Mouse (Mus musculus) testis, postnatal 10 days (tissue): ENCODE results near the gene Thada.
A peak's percentile ranks its signal among the peaks of the same experiment; 100 is the strongest.

Source experiments
- DNase-seq: peaks from one replicate; pipeline ENCODE4 v3.0.0; 2021; ENCODE audit warnings: low spot score

The Thada gene

GRCm38 (mm10) chr17:84185581-84186450 lies 280.2 kb downstream of the Thada start:
- DNase-seq, result peak; percentile 84

GRCm38 (mm10) chr17:84185011-84185411 lies 281.0 kb downstream of the Thada start:
- DNase-seq, result peak; percentile 39

- peak; percentile 87 for DNase-seq
Measured at GRCm38 (mm10) chr17:84183291-84183781, 282.7 kb downstream of the Thada start.

- DNase-seq, result peak; percentile 60
Measured at GRCm38 (mm10) chr17:84182311-84183271, 283.4 kb downstream of the Thada start.

GRCm38 (mm10) chr17:84181502-84182310 lies 284.3 kb downstream of the Thada start:
- peak; percentile 67 for DNase-seq

GRCm38 (mm10) chr17:84180715-84181501 lies 285.1 kb downstream of the Thada start:
- peak; percentile 63 for DNase-seq

GRCm38 (mm10) chr17:84179973-84180365 lies 286.0 kb downstream of the Thada start:
- DNase-seq, result peak; percentile 50

- peak; percentile 45 for DNase-seq
Measured at GRCm38 (mm10) chr17:84179026-84179972, 286.7 kb downstream of the Thada start.

- DNase-seq, result peak; percentile 35
Measured at GRCm38 (mm10) chr17:84177481-84177880, 288.5 kb downstream of the Thada start.

GRCm38 (mm10) chr17:84176446-84176845 lies 289.6 kb downstream of the Thada start:
- DNase-seq, result no peak

- peak; percentile 37 for DNase-seq
Measured at GRCm38 (mm10) chr17:84175196-84175595, 290.8 kb downstream of the Thada start.

- DNase-seq, result peak; percentile 30
Measured at GRCm38 (mm10) chr17:84167377-84167776, 298.6 kb downstream of the Thada start.

GRCm38 (mm10) chr17:84166135-84166860 lies 299.7 kb downstream of the Thada start:
- peak; percentile 28 for DNase-seq

GRCm38 (mm10) chr17:84165735-84166134 lies 300.3 kb downstream of the Thada start:
- peak; percentile 35 for DNase-seq

GRCm38 (mm10) chr17:84164146-84164545 lies 301.9 kb downstream of the Thada start:
- peak; percentile 34 for DNase-seq

- DNase-seq, result peak; percentile 38
Measured at GRCm38 (mm10) chr17:84163066-84163785, 302.8 kb downstream of the Thada start.

- peak; percentile 45 for DNase-seq
Measured at GRCm38 (mm10) chr17:84162211-84162760, 303.7 kb downstream of the Thada start.
